Mouse (Mus musculus) forebrain, embryonic 12.5 days (tissue): Measurements from ENCODE around the gene Cst9. TPM values are rescaled to one million over a fixed set of nuclear protein-coding genes. Genes with fewer than 3 reads are reported as not detected.

Source experiments
- ATAC-seq: fragments of 200-750 bp; cut with Nextera tagmentation; 2 replicates; pipeline ENCODE4 v1.8.0; 2017; ENCODE audit warnings: moderate TSS enrichment; ENCODE audit not compliant: low FRiP score
- H3K27ac ChIP-seq: fragments of 300-500 bp; sonication (generic); 2 replicates; pipeline ENCODE4 v1.5.1; 2016; ENCODE audit warnings: mild to moderate bottlenecking
- H3K27me3 ChIP-seq: fragments of 300-500 bp; sonication (generic); 2 replicates; pipeline ENCODE4 v1.6.1; 2016; ENCODE audit warnings: mild to moderate bottlenecking
- H3K36me3 ChIP-seq: fragments of 300-500 bp; sonication (generic); replicated peaks from 2 replicates; pipeline ENCODE4 v1.6.1; 2016; ENCODE audit warnings: mild to moderate bottlenecking
- H3K4me1 ChIP-seq: fragments of 300-500 bp; sonication (generic); 2 replicates; pipeline ENCODE4 v1.6.1; 2016
- H3K4me2 ChIP-seq: fragments of 300-500 bp; sonication (generic); 2 replicates; pipeline ENCODE4 v1.6.1; 2016; ENCODE audit warnings: mild to moderate bottlenecking, moderate library complexity
- H3K4me3 ChIP-seq: fragments of 300-500 bp; sonication (generic); replicated peaks from 2 replicates; pipeline ENCODE4 v1.5.1; 2016; ENCODE audit warnings: mild to moderate bottlenecking
- H3K9ac ChIP-seq: fragments of 300-500 bp; sonication (generic); 2 replicates; pipeline ENCODE4 v1.6.1; 2016; ENCODE audit warnings: mild to moderate bottlenecking
- H3K9me3 ChIP-seq: fragments of 300-500 bp; sonication (generic); 2 replicates; pipeline ENCODE4 v1.6.1; 2016
- WGBS: fragments of 180-500 bp; shearing (Covaris S2); methylation state at CpG from one replicate; pipeline ENCODE4 v1.1.7; 2016; 5-methylcytosine and 5-hydroxymethylcytosine counted together
- polyA plus RNA-seq: library from polyadenylated mRNA; unstranded; fragments of >200 nt; fragmentation: Nextera tagmentation; extraction: Ambion mirVana; gene quantifications from 2 replicates; pipeline ENCODE4 v1.2.1, GENCODE M21; 2016

Cst9 gene
- polyA plus RNA-seq, 1 experiment from 2014 or later, result not detected

DNA sequence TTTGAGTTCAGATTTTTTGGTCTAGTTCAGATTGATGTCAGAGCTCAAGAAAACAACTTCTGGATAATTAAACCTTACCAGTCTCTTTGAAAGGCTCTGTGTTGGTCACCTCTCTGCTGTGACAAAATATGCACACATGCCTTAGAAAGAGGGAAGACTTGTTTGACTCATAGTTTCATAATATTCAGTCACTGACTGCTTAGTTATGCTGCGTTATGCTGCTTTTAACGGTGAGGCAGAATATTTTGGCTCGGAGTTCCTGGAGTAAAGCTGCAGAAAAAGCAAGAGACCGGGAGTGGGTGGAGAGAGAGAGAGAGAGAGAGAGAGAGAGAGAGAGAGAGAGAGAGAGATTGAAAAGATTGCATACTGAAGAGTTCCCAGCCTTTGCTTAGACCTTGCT is 26.0 kb downstream of the Cst9 start:
- WGBS, result 85% methylated on average over 4 of the region's 4 CpGs
- ATAC-seq, result no peak
- no peak overlapping the region for H3K9ac ChIP-seq

DNA sequence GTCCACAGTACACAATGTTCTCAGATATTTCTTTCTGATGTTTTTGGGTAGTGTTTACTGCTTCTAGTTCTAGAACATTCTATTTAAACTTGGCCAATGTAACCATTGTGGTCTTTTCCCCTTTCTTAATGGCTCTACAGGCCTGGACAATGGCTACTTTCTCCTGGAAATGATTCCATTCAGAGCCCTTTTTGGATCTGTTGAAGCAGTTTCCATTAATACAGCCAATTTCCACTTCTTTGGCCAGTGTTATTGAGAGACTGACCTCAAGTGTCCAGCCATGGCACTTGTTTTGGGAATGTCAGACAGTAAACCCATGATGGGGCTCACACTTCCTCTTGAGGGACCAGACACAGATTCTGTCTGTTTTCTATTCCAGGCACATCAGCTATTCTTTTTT is 26.7 kb downstream of the Cst9 start:
- no peak for ATAC-seq

More for the DNA sequence above, 26.0 kb downstream of the Cst9 start:
- Histone ChIP-seq H3K27me3 (no peaks in the 10 kb centered on the region), H3K4me2 (no peak overlapping the region), H3K36me3 (no peaks in the 10 kb centered on the region), H3K27ac (no peak overlapping the region), H3K9me3 (no peaks in the 10 kb centered on the region), H3K4me1 (no peaks in the 10 kb centered on the region), H3K4me3 (no peak overlapping the region)

DNA sequence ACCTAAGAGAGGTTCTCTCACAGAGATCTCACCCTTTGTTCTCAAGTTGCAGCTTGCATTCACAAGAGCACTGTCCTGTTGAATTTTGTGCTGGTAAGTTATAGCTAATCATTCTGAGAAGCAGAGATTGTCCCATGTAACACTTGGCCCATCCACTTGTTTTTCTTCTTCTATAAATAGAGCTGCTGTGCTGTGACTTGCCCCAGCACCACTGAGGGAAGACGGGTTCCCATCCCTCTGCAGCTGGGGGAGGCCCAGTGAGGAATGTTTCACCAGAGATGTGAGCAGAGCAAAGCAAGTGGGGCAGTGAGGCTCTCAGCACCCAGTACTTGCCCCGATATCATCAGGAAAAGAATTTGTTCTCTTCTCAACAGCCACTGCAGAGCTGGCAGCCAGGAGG is 30.0 kb downstream of the Cst9 start, which contains the start of gene 9230104L09Rik:
Gene 9230104L09Rik (minus strand): TSS at position 73 of the 400 bp plus-strand sequence.
- 72% methylated on average over 2 of the region's 2 CpGs for WGBS
- no peak for ATAC-seq
- Histone ChIP-seq H3K4me1 (no peaks in the 10 kb centered on the region), H3K9me3 (no peaks in the 10 kb centered on the region), H3K27ac (no peak within 1 kb of the TSS), H3K9ac (no peak within 1 kb of the TSS), H3K4me3 (no peak within 1 kb of the TSS), H3K36me3 (no peaks in the 10 kb centered on the region), H3K4me2 (no peak within 1 kb of the TSS), H3K27me3 (no peaks in the 10 kb centered on the region)

More for the DNA sequence above, 26.7 kb downstream of the Cst9 start:
- H3K4me1 ChIP-seq, result no peaks in the 10 kb centered on the region
- H3K4me3 ChIP-seq, result no peak overlapping the region
- H3K9ac ChIP-seq, result no peak overlapping the region
- no peaks in the 10 kb centered on the region for H3K9me3 ChIP-seq
- H3K27ac ChIP-seq, result no peak overlapping the region
- H3K4me2 ChIP-seq, result no peak overlapping the region
- H3K36me3 ChIP-seq, result no peaks in the 10 kb centered on the region
- H3K27me3 ChIP-seq, result no peaks in the 10 kb centered on the region

DNA sequence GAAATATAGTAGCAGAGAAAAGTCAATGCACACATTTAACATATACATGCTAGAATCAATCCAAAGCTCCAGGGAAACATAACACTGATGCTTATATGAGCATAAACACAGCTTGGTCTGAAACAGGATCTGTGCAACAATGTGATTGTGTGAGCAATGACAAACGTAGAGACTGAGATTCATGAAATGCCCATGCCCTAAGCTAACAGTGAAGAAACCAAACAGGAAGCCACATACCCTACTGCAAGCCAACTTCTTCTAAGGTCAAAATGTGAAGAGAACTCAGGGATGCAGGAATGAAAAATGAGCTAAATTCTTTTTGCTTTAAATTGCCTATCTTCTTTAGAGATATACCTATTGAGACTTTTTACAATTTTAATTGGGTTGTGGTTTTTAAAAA is 34.0 kb downstream of the Cst9 start:
- no peak overlapping the region for H3K4me2 ChIP-seq
- WGBS, result 81% methylated on average over 1 of the region's 1 CpGs
- H3K4me3 ChIP-seq, result no peak overlapping the region
- peaks cover 17% of the 10 kb centered on the region for H3K4me1 ChIP-seq
- H3K9ac ChIP-seq, result no peak overlapping the region
- no peaks in the 10 kb centered on the region for H3K9me3 ChIP-seq
- no peaks in the 10 kb centered on the region for H3K27me3 ChIP-seq
- no peak for ATAC-seq
- peaks cover 26% of the 10 kb centered on the region for H3K36me3 ChIP-seq
- no peak overlapping the region for H3K27ac ChIP-seq

DNA sequence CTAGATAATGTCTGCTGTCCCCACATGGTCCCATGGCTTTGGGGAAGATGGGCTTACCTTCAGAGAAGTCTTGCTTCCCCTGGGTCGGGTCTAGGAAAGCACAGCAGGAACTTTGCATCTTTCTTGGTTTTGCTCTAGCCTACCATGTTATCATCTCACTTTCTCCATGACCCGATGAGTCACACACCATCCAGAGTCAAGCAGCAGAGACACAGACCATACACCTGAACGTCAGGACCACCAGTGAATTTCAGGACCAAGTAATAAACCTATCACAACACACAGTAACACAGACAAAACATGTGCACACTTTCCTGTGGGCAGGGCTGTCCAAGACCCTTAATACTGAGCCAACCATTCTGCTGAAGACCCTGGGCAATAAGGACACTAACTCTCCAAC is 35.6 kb downstream of the Cst9 start:
- no peaks in the 10 kb centered on the region for H3K9me3 ChIP-seq
- 92% methylated on average over 3 of the region's 3 CpGs for WGBS

DNA sequence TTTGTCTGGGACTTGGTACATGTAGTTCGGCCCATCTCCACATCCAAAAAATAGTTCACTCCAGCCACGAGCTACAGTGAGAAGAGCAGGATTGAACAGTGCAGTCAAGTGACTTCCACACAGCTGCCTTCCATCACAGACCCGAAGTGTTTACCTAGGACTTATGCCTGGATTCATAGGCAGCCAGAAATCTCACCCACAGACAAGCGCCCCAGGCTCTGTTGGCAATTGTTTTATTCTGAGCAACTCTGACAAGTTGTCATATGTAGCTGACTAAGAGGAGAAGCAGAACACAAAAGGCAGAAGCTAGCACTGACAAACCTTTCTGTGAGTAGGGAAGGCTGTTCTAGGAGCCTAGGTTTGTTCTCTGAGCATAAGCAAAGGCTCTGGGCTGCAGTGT is 37.9 kb downstream of the Cst9 start:
- H3K4me3 ChIP-seq, result peak overlapping the region; percentile 83; the same call in 1 of the 2 replicates
- peak overlapping the region; percentile 84 for H3K4me2 ChIP-seq
- H3K27ac ChIP-seq, result no peak overlapping the region
- peaks cover 27% of the 10 kb centered on the region for H3K4me1 ChIP-seq
- peak overlapping the region; percentile 89; the same call in 1 of the 2 replicates for H3K9ac ChIP-seq
- H3K36me3 ChIP-seq, result peaks cover 26% of the 10 kb centered on the region
- no peaks in the 10 kb centered on the region for H3K9me3 ChIP-seq
- no peak for ATAC-seq
- WGBS, result 81% methylated on average over 4 of the region's 4 CpGs
- no peaks in the 10 kb centered on the region for H3K27me3 ChIP-seq

More for the DNA sequence above, 35.6 kb downstream of the Cst9 start:
- Histone ChIP-seq H3K4me1 (peaks cover 24% of the 10 kb centered on the region), H3K4me3 (no peak overlapping the region), H3K27me3 (no peaks in the 10 kb centered on the region), H3K4me2 (no peak overlapping the region), H3K27ac (no peak overlapping the region), H3K36me3 (peaks cover 26% of the 10 kb centered on the region), H3K9ac (no peak overlapping the region)
- ATAC-seq, result no peak

DNA sequence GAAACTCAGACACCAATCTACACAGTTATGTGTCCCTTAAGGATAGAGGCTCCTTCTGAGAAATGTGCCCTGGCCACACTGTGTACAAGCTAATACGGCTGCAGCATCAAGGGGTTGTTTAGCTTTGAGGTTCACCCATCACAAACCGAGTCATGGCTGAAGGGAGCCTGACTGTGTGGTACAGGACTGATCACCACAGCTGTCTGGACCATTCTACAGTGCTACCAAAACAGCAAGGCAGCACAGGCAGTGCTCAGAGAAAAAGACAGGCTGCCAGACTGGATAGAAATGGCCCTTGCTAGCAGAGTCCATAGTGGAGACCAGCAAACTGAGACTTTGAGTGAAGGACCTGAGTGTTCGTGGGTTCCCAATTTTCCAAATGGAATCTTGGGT is 39.3 kb downstream of the Cst9 start:
- Histone ChIP-seq H3K27me3 (no peaks in the 10 kb centered on the region), H3K9me3 (no peaks in the 10 kb centered on the region), H3K4me1 (peaks cover 27% of the 10 kb centered on the region), H3K4me2 (peak overlapping the region; percentile 84), H3K36me3 (peaks cover 26% of the 10 kb centered on the region), H3K9ac (peak overlapping the region; percentile 89), H3K4me3 (peak overlapping the region; percentile 83), H3K27ac (no peak overlapping the region)
- 54% methylated on average over 3 of the region's 3 CpGs for WGBS
- peak; percentile 13; the same call in 1 of the 2 replicates for ATAC-seq

DNA sequence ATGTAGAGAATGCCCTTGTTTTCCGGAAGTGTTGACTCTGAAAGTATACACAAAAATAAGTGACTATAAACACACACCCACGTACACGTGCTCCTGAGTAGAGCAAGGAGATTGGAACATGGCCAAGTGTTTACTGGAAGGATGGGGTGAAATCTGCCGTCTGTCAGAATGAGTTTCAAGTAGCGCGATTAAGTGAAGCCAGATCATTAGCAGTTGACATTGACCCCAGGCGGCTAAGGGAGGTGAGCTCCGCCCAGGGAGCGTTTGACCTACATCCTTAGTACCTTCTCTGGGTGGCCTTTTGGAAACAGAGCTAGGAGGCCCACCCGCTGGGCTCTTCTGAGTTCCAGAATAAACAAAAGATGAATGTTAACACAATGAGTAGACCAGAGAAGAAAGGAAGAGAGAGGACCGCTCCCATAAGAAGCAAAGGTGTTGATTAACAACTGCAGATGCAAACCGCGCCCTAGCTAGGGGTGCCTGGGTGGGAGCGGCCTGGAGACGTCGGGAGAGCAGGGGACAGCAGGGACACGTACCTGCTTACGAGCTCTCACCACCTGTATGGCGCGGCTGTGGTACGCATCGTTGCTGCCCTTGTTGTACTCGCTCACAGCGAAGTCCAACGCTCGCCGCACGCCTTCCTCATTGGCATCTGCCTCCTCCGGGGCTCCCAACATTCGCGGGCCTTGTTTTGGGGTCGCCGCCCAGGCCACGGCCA is 39.8 kb downstream of the Cst9 start:
- H3K4me1 ChIP-seq, result peaks cover 27% of the 10 kb centered on the region
- peak; percentile 68 for ATAC-seq

DNA sequence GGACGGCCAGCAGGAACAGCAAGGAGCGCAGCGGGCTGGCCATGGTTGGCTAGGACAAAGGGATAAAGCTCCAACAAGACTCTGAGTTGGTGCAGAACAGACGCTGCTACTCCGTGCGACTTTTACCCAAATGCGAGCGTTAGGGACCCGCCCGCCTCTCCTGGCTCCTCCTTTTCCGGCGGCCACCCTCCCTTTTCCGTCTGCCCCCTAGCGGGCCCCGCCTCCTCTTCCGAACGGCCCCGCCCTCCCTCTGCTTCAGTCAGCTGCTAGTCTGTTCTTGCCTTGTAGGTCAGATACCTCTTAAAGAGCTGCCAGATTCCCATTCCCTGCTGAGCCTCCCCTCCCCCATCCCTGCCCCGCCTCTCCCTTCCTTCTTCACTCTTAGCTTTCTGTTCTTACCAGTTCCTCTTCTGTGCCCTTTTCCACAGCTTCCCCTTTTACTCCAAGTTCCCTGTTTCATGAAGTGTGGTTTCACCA is 40.4 kb downstream of the Cst9 start, which contains the start of gene Cst3:
Gene Cst3 (minus strand): TSS at position 358 of the 477 bp plus-strand sequence.
- H3K27me3 ChIP-seq, result no peaks in the 10 kb centered on the region
- peak within 1 kb of the TSS; percentile 83 for H3K4me3 ChIP-seq
- H3K4me1 ChIP-seq, result peaks cover 27% of the 10 kb centered on the region
- WGBS, result 1% methylated on average over 19 of the region's 19 CpGs
- peak within 1 kb of the TSS; percentile 84 for H3K4me2 ChIP-seq
- peaks cover 22% of the 10 kb centered on the region for H3K36me3 ChIP-seq
- H3K27ac ChIP-seq, result peak within 1 kb of the TSS; percentile 88
- ATAC-seq, result peak; percentile 95
- H3K9ac ChIP-seq, result peak within 1 kb of the TSS; percentile 89
- H3K9me3 ChIP-seq, result no peaks in the 10 kb centered on the region

More for the DNA sequence above, 39.8 kb downstream of the Cst9 start:
- Histone ChIP-seq H3K36me3 (peaks cover 26% of the 10 kb centered on the region), H3K9ac (peak overlapping the region; percentile 89), H3K4me3 (peak overlapping the region; percentile 83), H3K9me3 (no peaks in the 10 kb centered on the region), H3K27me3 (no peaks in the 10 kb centered on the region), H3K4me2 (peak overlapping the region; percentile 84), H3K27ac (peak overlapping the region; percentile 88)
- WGBS, result under 1% methylated on average over 34 of the region's 34 CpGs

DNA sequence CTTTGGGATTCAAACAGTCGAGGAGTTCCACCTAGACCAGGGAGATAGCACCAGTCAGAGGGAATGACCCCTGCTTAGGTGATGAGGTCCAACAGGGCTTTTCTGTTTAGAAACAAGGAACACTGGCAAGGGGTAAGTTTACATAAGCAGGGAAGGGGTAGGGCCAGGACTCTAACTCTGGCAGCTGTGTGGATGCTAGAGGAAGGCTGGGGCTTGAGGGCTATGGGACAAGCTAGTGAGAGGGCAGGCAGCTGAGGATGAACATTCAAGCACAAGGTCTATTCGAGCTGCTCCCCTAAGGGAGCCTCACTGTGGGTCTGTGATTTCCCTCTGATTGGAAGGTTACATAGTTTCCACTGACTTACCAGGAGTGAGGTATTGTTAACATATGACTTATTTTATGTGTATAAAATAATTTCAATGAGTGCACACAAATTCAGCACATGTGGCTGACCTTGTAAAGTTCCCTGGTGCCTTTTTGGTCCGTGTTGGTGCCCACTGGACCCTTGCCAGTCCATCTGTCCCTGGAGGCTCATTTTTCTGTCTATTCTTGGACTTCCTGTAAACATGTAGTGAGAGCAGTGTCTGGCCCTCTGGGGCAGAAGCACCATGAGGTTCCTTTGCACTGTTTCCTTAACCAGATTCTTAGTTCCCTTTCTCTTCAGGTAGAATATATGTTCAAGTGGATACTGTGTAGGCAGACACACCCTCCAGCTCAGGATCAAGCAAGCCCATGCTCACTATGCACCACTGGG is 42.2 kb downstream of the Cst9 start:
- no peaks in the 10 kb centered on the region for H3K9me3 ChIP-seq
- H3K4me3 ChIP-seq, result no peak overlapping the region
- no peak for ATAC-seq
- H3K4me1 ChIP-seq, result peaks cover 27% of the 10 kb centered on the region
- H3K27ac ChIP-seq, result no peak overlapping the region
- H3K9ac ChIP-seq, result no peak overlapping the region
- no peaks in the 10 kb centered on the region for H3K27me3 ChIP-seq
- WGBS, result 58% methylated on average over 3 of the region's 3 CpGs
- no peak overlapping the region for H3K4me2 ChIP-seq
- H3K36me3 ChIP-seq, result peaks cover 4% of the 10 kb centered on the region

DNA sequence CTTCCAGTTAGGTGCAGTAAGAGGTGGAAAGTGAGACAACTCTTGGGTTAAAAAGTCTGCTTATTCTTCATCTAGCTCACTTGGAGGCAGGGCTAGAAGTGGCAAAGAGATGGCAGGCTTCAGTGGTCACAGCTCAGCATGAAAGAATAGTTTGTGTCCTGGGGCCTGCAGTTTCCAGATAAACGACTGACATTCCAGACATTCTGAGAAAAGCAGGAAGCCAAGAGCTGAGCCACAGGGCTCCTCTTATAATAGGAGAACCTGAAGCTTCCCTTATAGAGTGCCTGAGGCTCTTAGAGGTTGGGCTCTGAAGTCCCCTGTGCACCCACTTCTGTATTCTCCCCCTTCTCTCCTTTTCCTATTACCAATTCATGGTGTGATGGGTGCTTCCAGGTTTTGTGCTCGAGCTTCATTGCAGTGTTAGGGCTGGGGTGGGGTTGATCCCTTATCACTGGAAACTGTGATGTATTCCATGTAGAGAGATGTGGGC is 43.7 kb downstream of the Cst9 start:
- ATAC-seq, result no peak
- 10% methylated on average over 2 of the region's 2 CpGs for WGBS
- H3K27ac ChIP-seq, result no peak overlapping the region
- H3K36me3 ChIP-seq, result no peaks in the 10 kb centered on the region
- H3K9ac ChIP-seq, result no peak overlapping the region
- no peak overlapping the region for H3K4me3 ChIP-seq
- H3K9me3 ChIP-seq, result no peaks in the 10 kb centered on the region
- no peak overlapping the region for H3K4me2 ChIP-seq
- H3K4me1 ChIP-seq, result peaks cover 13% of the 10 kb centered on the region
- H3K27me3 ChIP-seq, result no peaks in the 10 kb centered on the region

DNA sequence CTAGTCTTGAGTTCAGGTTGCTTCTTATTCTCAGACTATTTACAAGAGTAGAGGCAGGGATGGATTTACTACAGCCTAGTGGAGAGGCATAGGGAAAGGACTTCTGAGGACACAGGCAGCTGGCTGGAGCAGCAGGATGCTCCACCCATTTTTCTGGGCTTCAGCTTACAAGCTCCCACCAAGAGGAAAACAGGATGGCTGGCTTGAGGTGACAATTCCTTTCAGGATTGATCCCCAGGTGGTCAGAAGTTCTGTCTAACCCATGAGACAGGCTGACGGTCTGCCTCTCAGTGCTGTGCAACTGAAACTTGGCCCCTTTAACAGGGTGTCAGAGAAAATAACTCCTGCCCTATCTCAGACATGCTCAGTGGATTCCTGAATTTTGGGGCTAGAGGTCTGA is 44.3 kb downstream of the Cst9 start:
- H3K9me3 ChIP-seq, result no peaks in the 10 kb centered on the region
- WGBS, result 52% methylated on average over 1 of the region's 1 CpGs
- H3K27ac ChIP-seq, result no peak overlapping the region
- H3K4me1 ChIP-seq, result peaks cover 8% of the 10 kb centered on the region
- no peak overlapping the region for H3K4me2 ChIP-seq
- no peaks in the 10 kb centered on the region for H3K36me3 ChIP-seq
- ATAC-seq, result no peak
- no peak overlapping the region for H3K4me3 ChIP-seq
- no peak overlapping the region for H3K9ac ChIP-seq
- H3K27me3 ChIP-seq, result no peaks in the 10 kb centered on the region
